Mouse (Mus musculus): ENCODE results near the gene Wdr18. TPM values are rescaled to one million over a fixed set of nuclear protein-coding genes. Genes with fewer than 3 reads are reported as not detected.
A peak's percentile ranks its signal among the peaks of the same experiment; 100 is the strongest.
"Not testable (repeated sequence)": the region's sequence is repeated elsewhere in the genome, so short reads cannot be mapped to it uniquely, and the experiment has no call there.

The Wdr18 gene
- total RNA-seq, 4 experiments from 2014 or later = 20.1 to 26.7 (median 23.0) TPM

DNA sequence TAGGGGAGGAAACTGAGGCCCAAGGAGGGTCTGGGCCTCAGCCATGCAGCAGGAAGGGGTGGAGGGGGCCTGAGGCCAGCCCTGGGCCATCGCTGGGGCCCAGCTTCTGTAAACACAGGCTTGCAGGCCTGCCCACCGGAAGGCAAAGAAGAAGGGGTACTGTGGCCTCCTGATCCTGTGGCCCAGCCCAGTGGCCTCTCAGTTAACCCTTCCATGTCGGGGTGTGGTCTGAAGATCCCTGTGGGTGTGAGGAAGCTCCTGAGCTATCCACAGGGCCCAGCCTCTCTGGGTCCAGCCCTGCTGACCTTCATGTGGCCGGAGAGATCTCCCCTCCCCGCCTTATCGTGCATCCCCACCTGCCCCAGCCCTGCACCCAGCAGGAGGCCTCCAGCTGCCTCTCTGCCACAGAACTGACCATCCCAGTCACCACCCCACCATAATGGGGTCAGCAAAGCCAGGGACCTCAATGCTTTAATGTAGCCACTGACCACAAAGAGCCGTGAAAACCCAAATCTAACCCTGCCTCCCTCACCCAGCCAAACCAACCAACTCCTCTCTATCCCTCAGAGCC lies 13.1 kb upstream of the Wdr18 start:
- no peak for DNase-seq (ENCODE audit: low spot score in 2 of 2)

DNA sequence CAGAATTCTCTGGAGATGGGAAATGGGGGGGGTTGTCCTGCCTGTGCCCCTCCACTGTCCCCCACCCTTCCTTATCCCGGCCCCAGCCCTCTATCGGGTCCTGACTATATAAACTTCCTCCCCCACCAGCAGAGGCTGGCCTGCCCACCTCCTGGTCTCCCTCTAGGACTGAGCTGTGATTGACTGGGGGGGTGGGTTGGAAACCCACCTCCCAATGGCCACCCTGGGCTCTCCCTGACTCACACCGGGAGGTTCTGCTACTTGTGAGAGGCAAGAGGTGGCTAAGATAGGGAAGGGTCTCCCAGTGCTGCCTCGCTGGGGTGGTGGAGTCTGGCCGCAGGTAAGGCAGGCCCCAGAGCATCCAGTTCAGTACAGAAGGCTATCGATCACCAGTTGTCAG lies 12.4 kb upstream of the Wdr18 start:
- no peak for DNase-seq (ENCODE audit: low spot score in 2 of 2)

DNA sequence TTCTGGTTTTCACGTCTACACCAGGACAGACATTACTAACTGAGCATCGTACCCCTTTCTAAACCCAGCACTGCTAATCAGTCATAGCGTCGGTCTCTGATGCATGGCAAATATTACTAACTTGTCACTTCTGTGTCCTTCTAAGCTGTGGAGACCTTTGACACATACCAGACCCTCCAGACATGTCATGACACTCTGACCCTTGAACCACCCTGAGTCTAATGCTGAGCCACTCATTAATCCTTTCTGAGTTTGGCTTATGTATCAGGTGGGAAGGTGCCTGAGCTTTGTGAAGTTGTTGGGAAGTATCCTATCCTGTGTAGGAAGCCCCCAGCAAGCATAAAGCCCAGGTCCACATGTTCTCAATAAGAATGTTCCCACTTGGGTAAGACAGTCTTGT lies 10.1 kb upstream of the Wdr18 start:
- DNase-seq (ENCODE audit: low spot score in 2 of 2) = no peak

DNA sequence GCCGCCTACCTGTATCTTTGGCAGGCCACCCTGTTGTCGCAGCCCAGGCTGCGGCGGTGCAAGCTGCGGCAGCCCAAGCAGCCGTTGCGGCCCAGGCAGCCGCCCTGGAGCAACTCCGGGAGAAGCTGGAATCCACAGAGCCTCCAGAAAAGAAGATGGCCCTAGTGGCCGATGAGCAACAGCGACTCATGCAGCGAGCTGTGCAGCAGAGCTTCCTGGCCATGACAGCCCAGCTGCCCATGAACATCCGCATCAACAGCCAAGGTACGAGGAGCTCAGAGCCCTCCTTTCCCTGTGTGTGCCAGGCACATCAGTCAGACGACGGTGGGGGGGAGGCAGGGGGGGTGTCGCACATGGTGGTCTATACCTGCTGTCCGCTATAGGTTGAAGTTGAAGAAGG lies 9.3 kb upstream of the Wdr18 start:
- DNase-seq (ENCODE audit: low spot score in 2 of 2) = no peak

DNA sequence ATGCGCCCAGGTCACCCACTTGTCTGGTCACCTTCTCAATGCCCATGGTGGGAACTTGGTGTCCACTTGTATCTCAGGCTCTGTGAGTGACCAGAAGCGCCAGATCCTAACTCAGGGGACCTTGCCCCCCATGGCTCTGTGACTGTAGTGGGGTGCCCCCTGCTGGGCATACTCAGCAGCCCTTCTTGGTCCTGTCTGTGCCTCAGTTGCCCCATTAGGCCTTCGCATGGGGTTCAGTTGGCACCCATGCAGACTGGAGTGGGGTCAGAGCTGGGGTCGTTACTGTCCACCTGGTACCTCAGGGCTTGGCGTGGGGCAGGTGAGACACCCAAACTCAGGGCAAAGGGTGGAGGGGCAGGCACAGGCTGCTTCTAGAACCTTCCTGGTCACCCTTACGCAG lies 6.0 kb upstream of the Wdr18 start:
- no peak for DNase-seq (ENCODE audit: low spot score in 2 of 2)

DNA sequence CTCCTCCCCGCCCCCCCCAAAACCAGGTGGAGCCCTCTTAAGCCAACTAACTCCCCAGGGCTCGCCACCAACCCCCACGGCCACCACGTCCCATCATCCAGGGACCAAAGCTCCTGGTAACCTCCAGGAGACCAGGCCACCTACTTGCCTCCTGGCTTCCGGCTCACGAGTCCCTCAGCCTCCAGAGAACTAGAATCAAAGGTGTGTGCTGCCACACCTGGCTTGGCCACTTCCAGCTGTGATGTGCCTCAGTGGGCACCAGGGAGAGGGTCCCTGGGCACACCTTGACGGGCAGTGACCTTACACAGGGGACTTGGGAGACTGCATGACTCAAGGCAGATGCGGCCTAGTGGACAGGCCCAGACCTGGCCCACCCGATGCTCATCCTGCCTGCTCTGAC lies 4.3 kb upstream of the Wdr18 start:
- no peak for DNase-seq (ENCODE audit: low spot score in 2 of 2)

DNA sequence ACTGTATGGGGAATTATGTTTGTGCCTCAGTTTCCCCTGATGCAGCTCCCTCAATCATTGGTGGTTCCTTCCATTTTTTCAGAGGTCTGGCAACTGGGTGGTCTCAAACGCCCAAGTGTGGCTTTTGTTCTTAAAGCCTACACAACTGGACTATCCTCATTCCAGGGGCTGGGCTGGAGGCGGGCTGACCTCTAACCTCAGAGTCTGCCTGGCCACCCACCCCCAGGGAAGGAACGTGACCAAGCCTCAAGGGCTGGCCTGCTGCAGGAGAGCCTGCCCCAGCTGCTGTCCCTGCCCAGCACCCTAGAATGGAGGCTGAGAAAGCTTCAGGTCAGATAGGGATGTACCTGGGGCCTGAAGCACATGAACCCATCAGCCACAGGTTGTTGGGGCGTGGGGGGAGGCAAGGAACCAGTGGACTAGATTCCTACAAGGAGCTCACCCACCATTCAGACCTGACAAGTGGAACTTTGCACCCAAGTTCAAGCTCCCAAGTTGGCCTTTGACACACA lies 3.3 kb upstream of the Wdr18 start:
- no peak for DNase-seq (ENCODE audit: low spot score in 2 of 2)

DNA sequence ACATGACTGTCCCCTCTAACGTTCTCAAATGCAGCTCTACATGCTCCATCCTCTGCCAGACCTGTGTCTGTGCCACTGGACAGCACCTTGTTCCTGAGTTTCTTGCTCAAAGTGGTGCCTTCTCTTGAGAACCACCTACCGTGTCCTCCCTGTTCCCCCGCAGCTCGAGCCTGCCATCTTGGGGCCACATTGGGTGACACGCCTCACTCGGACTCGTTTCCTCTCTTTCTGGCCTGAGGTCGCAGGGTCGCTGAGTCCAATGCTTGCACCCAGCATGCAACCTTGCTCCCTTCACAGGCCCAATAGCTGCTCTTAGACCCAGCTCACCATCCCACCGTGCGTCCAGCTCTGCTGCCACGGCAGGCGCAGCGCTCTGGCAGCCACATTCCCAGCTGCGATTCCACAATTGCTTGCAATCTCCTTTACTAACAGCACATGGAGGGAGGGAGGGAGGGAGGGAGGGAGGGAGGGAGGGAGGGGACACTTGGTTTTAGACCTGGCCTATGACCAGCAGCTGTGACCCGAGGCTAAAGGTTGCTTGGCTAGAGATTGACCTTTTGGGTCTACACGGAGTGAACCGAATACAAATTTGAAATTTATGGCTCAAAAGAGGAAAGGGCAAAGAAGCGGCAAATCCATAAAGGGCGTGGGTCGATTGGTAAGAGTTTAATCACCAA lies 1.7 kb upstream of the Wdr18 start:
- DNase-seq (ENCODE audit: low spot score in 2 of 2) = peak; percentile 63 to 67

DNA sequence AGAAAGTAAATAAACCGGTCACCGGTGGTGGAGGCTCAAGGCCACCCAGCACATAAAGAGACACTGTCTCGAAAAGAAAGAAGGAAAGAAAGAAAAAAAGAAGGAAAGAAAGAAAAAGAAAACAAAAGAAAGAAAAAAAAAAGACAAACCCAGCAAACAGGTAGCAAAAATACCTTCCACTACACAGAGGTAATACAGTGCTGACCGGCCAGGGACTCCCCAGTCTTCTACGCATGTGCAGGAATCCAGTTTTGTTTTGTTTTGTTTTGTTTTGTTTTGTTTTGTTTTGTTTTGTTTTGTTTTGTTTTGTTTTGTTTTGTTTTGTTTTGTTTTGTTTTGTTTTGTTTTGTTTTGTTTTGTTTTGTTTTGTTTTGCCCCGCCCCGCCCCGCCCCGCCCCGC lies 540 bp upstream of the Wdr18 start:
- not testable (repeated sequence) for DNase-seq (ENCODE audit: low spot score in 2 of 2)

DNA sequence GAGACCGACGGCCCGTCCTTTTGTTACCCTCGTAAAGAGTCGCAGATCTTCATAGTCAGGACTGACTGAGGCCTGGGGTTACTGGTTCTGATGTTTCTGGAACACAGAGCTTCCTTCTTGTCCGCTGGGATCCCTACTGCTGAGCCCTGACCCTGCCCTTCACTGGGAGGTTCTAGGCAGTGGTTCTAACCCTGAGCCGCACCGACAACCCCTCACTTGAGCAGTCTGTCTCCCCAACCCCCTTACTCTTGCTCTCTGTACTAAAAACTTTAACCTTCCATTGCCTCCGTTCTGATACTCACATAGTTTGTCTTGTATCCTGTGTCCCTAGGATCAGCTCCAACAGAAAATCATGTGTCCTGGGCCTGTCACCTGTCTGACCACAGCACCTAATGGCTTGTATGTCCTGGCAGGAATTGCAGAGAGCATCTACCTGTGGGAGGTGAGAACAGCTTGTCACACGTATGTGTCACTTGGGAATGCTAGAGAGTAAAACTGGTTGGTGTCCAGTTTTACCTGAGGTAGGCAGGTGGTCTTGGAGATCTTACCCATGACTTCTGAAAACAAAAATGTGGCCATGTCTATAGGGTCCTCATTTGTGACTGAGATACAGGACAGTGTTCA lies 831 bp downstream of the Wdr18 start:
- no peak for DNase-seq (ENCODE audit: low spot score in 2 of 2)

DNA sequence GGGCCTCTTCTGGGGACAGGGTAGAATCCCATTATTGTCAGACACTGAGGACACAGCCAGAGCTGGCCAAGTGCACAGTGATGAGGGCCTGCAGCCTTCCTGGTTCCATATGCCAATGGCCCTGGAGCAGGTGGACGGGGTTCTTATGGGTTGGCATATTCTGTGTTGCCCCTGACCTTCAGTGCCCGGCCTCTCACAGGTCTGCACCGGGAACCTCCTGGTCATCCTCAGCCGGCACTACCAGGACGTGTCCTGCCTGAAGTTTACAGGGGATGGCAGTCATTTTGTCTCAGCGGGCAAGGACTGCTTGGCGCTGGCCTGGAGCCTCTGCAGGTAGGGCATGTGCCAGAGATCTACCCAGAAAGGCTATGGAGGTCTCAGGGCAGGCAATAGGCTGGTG lies 4.8 kb downstream of the Wdr18 start:
- no peak for DNase-seq (ENCODE audit: low spot score in 2 of 2)

DNA sequence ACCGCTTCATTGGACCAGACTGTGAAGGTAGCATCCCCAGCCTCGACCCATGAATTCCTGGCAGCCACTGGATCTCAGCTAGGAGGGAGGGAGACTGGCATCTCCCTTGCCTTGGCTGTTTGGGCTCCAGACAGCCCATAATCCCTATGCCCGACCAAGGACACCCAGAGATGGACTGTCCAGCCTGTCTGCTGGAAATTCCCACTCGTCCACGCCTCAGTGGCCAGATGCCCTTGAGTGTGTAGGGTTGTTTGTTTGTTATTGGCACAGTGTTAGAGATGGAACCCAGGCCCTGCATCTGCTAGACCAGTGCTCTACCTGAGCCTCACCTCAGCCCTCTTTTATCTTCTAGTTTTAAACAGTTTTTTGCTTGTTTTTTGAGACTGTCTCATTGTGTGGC lies 5.4 kb downstream of the Wdr18 start:
- DNase-seq (ENCODE audit: low spot score in 2 of 2) = no peak

DNA sequence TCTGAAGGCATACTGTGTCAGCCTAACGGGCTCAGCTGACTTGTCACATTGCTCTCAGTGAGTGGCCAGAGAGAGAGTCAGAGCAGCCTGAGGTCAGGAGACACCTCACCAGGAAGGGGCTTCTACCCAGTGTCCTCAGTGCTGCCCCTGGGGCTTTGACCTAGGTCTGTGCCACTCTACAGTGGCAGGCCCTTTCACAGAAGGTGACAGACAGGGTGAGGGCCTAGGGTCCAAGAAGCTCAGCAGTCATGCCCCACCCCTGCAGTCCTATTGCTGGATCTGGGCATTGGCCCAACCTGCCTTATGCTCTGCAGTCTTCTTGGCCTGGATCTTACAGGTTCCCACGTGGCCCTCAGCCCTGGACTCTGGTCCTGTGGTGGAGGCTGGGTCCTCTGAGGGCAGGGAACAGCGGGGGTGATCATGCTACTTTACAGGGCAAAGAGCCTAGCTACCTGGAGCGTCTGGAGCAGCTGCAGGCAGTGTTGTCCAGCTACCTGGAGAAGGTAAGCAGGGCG lies 7.0 kb downstream of the Wdr18 start:
- DNase-seq (ENCODE audit: low spot score in 2 of 2) = peak in 1 of 2 experiments; percentile 59

DNA sequence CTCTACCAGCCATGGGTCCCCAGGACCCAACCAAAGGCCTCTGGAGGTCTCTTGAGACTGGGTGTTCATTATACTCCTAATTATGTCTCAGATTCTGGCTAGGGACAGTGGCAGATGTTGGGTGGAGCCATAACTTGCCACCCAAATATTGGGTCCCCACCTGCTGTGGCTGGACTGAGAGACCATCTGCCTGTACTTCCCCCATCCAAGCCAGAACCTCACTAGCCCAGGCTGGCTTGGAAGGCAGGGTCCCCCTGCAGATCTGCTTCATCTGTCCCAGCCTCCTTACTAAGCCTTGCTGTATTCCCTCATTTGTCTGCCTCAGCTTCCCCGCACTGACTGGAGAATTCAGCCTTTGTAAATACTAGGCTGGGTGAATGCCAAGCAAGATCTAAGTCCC lies 8.2 kb downstream of the Wdr18 start:
- no peak for DNase-seq (ENCODE audit: low spot score in 2 of 2)

DNA sequence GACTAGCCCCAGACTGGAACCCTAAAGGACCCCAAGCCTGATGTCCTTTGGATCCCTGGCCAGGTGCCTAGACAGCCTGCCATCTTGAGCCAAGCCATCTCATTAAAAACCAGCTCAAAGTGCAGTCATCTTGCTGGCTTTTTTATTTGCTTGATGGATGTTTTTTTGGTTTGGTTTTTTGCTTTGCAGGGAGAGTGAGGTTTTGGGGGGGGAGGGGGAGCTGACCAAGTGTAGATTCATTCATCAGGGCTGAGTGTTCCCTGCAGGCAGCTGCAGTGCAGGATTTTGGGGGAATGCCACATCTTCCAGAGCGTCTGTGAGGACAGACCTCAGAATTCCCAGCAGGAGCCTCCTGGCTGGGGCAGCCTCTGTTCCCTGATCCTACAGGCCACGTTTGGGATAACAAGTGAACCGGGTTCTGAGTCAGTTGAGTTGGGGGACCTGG lies 9.2 kb downstream of the Wdr18 start:
- DNase-seq (ENCODE audit: low spot score in 2 of 2) = no peak

DNA sequence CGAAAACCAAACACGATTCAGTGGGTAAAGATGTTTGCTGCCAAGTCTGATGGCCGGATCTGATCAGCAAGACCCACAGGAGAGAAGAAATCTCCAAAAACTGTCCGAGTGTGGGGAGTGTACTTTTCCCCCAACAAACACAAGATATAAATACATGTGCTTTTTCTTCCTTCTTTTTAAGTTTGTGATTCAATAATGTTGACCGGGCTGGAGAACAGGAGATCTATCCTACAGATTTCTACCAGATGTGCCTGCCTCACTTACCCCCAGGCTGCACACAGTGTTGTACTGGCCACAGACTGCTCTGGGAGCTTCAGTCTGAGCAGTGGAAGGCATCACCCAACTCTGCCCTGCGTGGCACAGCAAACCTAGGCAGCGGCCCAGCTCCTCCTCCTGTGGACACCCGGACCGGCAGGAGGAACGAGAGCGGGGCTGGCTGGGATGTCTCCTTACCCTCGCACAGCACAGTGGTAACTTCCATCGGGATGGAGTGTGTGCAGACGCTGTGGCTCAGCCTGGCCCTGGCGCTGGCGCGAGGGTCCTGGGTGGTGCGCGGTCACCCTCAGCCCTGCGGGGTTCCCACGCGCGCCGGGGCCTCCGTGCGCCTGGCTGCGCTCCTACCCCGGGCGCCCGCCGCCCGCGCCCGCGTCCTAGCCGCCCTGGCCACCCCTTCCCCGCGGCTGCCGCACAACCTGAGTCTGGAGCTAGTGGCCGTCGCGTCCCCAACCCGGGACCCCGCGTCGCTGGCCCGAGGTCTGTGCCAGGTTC lies 10.6 kb downstream of the Wdr18 start, which contains the start of gene Grin3b:
TSS of gene Grin3b (plus strand) at position 301 of the 768 bp plus-strand sequence.
- no peak for DNase-seq (ENCODE audit: low spot score in 2 of 2)

DNA sequence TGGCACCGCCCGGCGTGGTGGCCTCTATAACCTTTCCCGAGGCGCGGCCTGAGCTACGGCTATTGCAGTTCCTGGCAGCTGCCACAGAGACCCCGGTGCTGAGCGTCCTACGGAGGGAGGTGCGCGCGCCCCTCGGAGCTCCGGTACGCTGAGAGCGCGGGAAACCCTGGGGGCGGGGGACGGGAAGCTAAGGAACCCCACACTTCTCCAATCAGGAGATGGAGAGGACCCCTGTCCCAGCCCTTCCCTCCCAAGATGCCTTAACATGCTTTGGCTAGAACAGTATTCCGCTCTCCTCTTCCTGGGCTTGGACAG lies 11.2 kb downstream of the Wdr18 start:
- no peak for DNase-seq (ENCODE audit: low spot score in 2 of 2)

DNA sequence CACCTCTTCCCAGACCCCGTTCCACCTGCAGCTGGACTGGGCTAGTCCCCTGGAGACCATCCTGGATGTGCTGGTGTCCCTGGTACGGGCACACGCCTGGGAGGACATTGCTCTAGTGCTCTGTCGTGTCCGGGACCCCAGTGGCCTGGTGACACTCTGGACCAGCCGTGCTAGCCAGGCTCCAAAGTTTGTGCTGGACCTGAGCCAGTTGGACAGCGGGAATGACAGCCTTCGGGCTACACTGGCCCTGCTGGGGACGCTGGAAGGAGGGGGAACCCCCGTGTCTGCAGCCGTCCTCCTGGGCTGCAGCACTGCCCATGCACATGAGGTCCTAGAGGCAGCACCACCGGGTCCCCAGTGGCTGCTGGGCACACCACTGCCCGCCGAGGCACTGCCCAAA lies 12.9 kb downstream of the Wdr18 start:
- no peak for DNase-seq (ENCODE audit: low spot score in 2 of 2)

DNA sequence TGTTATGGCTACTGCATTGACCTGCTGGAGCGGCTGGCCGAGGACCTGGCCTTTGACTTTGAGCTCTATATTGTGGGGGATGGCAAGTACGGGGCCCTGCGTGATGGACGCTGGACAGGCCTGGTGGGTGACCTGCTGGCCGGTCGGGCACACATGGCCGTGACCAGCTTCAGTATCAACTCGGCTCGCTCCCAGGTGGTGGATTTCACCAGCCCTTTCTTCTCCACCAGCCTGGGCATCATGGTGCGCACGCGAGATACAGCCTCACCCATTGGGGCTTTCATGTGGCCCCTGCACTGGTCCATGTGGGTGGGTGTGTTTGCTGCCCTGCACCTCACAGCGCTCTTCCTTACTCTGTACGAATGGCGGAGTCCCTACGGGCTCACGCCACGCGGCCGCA lies 14.1 kb downstream of the Wdr18 start:
- no peak for DNase-seq (ENCODE audit: low spot score in 2 of 2)

DNA sequence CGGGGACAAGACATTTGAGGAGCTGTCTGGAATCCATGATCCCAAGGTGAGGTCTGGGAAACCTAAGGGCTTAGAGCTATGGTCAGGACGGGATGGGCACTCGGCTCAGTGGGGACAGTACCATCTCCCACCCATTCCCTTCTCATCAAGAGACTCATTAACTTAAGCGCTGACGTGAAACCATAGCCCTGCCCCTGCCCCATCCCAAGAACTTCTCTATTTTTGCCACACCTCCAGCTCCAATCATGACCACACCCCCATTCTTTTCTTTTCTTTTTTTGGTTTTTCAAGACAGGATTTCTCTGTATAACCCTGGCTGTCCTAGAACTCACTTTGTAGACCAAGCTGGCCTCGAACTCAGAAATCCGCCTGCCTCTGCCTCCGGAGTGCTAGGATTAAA lies 14.7 kb downstream of the Wdr18 start:
- no peak for DNase-seq (ENCODE audit: low spot score in 2 of 2)

DNA sequence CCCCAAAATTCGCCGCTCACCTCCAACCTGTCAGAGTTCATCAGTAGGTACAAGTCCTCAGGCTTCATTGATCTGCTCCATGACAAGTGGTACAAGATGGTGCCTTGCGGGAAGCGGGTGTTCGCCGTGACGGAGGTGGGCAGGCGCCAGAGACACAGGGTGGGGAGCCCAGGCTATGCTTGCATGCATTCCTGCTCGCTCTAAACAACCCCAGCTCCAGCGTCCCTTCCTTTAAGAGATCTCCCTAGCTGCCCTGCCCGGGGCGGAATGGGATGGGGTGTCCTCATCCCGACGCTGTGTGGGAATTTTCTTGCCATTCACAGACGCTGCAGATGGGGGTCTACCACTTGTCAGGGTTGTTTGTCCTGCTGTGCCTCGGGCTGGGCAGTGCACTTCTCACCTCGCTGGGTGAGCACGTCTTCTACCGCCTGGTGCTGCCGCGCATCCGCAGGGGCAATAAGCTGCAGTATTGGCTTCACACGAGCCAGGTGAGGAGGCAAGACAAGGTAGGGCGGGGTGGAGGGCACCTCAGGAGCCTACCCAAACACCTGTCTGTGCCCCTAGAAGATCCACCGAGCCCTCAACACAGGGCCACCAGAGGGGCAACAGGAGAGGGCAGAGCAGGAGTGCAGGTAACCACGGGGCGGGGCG lies 16.2 kb downstream of the Wdr18 start:
- DNase-seq (ENCODE audit: low spot score in 2 of 2) = no peak
